Mouse (Mus musculus) spleen, postnatal 0 days (tissue): ENCODE measurements around the gene Kcna6. TPM values are rescaled to one million over a fixed set of nuclear protein-coding genes. Genes with fewer than 3 reads are reported as not detected.

ENCODE experiments used
- polyA plus RNA-seq: library from polyadenylated mRNA; unstranded; fragments of >200 nt; fragmentation: Nextera tagmentation; extraction: Ambion mirVana; gene quantifications from 2 replicates; pipeline ENCODE4 v1.2.1, GENCODE M21; 2015

Gene Kcna6
- polyA plus RNA-seq = 0.12 and 0.22 TPM in 2 replicates

DNA sequence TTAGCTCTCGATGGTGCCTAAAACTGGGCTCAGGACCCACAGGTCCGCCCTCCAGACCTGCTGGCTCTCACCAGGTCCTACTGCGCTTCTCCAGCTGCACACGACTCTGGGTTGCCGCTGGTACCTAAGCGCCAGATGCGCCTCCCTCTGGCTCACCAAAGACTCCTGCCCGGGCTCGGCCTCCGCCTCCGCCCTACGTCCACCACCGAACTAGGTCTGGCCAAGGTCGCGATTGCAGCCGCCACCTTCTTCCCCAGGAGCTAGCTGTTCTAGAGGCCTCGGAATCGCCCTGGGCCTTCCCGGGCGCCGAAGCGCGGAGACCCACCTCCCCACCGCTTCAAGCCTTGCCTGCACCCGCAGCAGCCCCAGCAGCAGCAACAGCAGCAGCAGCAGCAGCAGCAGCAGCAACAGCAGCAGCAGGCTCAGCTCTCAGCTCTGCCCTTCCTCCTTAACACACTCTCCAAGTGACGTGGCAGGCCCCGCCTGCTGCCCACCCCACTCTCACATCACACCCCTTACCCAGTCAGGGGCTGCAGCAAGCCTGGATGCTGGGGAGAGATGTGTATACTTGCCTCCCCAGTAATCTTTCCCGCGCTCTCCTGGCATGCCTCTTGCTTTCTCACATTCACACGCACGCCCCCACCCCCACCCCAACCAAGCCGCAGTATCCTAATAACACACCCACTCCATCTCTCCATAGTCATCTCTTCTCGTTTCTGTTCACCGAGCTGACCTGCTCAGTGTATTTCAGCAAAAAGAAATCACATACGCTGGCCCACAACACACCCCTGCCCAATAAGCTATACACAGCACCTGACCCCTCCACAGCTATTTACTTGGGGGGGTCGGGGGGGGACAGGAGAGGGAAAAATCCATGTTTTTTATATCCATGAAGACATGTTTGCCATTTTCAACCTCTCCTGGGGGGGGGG is at the start of gene Kcna6:
TSS of gene Kcna6 (minus strand) at position 464 of the 932 bp plus-strand sequence.

Other genes starting within 250 kb of the Kcna6 start
- 1.5 and 2.4 TPM in 2 replicates for gene Kcna5, start 205.3 kb downstream of the Kcna6 start, polyA plus RNA-seq
- gene Kcna1, start 94.3 kb downstream of the Kcna6 start, polyA plus RNA-seq = 0.16 and 0.21 TPM in 2 replicates
- gene Ndufa9, start 108.5 kb upstream of the Kcna6 start, polyA plus RNA-seq = 125 and 133 TPM in 2 replicates
- not detected in 2 replicates for gene Akap3, start 112.4 kb upstream of the Kcna6 start, polyA plus RNA-seq
- gene Dyrk4, start 181.2 kb upstream of the Kcna6 start, polyA plus RNA-seq = 0.07 TPM in 1 of 2 replicates, not detected in the other
- gene Rad51ap1, start 198.9 kb upstream of the Kcna6 start, polyA plus RNA-seq = 69.1 and 78.4 TPM in 2 replicates
- 16.3 and 17.3 TPM in 2 replicates for gene D6Wsu163e, start 199.3 kb upstream of the Kcna6 start, polyA plus RNA-seq